Mouse (Mus musculus): ENCODE measurements around the gene Nxn.

Gene Nxn

GRCm38 (mm10) chr11:76399587-76400330, 819 bp upstream of the Nxn start:
- peak; percentile 56 to 73 for DNase-seq

- DNase-seq: peak in 1 of 2 experiments; percentile 71
Observed at GRCm38 (mm10) chr11:76398312-76398797, 585 bp downstream of the Nxn start.

- peak; percentile 76 to 80 for DNase-seq
Observed at GRCm38 (mm10) chr11:76397650-76398311, 1.2 kb downstream of the Nxn start.

GRCm38 (mm10) chr11:76392996-76393395, 5.9 kb downstream of the Nxn start:
- DNase-seq: no peak

GRCm38 (mm10) chr11:76392532-76392931, 6.4 kb downstream of the Nxn start:
- no peak for DNase-seq

- no peak for DNase-seq
Observed at GRCm38 (mm10) chr11:76388711-76389110, 10.2 kb downstream of the Nxn start.

- no peak for DNase-seq
Observed at GRCm38 (mm10) chr11:76387097-76387496, 11.8 kb downstream of the Nxn start.

- no peak for DNase-seq
Observed at GRCm38 (mm10) chr11:76385746-76386145, 13.2 kb downstream of the Nxn start.

GRCm38 (mm10) chr11:76385017-76385416, 13.9 kb downstream of the Nxn start:
- DNase-seq: no peak

- no peak for DNase-seq
Observed at GRCm38 (mm10) chr11:76384307-76384706, 14.6 kb downstream of the Nxn start.

GRCm38 (mm10) chr11:76382711-76383324, 16.1 kb downstream of the Nxn start:
- DNase-seq: no peak

GRCm38 (mm10) chr11:76381201-76381885, 17.6 kb downstream of the Nxn start:
- DNase-seq: no peak

GRCm38 (mm10) chr11:76379921-76380544, 18.9 kb downstream of the Nxn start:
- peak; percentile 78 to 85 for DNase-seq

- DNase-seq: no peak
Observed at GRCm38 (mm10) chr11:76376425-76376824, 22.5 kb downstream of the Nxn start.

GRCm38 (mm10) chr11:76374491-76375185, 24.3 kb downstream of the Nxn start:
- DNase-seq: peak; percentile 87 to 93

GRCm38 (mm10) chr11:76372534-76372933, 26.4 kb downstream of the Nxn start:
- DNase-seq: no peak

- DNase-seq: no peak
Observed at GRCm38 (mm10) chr11:76372120-76372519, 26.8 kb downstream of the Nxn start.

GRCm38 (mm10) chr11:76370491-76370890, 28.4 kb downstream of the Nxn start:
- no peak for DNase-seq

- no peak for DNase-seq
Observed at GRCm38 (mm10) chr11:76366720-76367119, 32.2 kb downstream of the Nxn start.

GRCm38 (mm10) chr11:76364038-76364437, 34.9 kb downstream of the Nxn start:
- no peak for DNase-seq

- peak in 1 of 2 experiments; percentile 46 for DNase-seq
Observed at GRCm38 (mm10) chr11:76363636-76364035, 35.3 kb downstream of the Nxn start.

GRCm38 (mm10) chr11:76363178-76363577, 35.8 kb downstream of the Nxn start:
- peak; percentile 45 to 68 for DNase-seq

All from kidney, postnatal 4 days (tissue).